Mouse (Mus musculus): Measurements from ENCODE around the gene Col23a1.

GRCm38 (mm10) chr11:51614256-51614655 is 324.5 kb downstream of the Col23a1 start:
- TF ChIP-seq CTCF (IDR thresholded peaks at IDR 0.05; ENCODE audit: borderline replicate concordance, insufficient read depth, low read depth, low read length) (no peak), POLR2A (IDR thresholded peaks at IDR 0.05; ENCODE audit: borderline replicate concordance, insufficient read depth, low read length) (no peak)
